Mouse (Mus musculus): ENCODE measurements around the gene Fgr. TPM values are rescaled to one million over a fixed set of nuclear protein-coding genes. Genes with fewer than 3 reads are reported as not detected.

Gene Fgr
- polyA plus RNA-seq, 1 experiment from 2014 or later = not detected

- no peak for ATAC-seq
- no peak for TF ChIP-seq CTCF (IDR thresholded peaks at IDR 0.05)
- H3K27me3 ChIP-seq = no peaks in the 10 kb centered on the region
- in situ Hi-C loops (cut with MboI; ENCODE audit: low pct_unique_long_range_greater_than_20kb) = no loop called here
- ChIA-PET CTCF (no interaction called here), POLR2A (interaction anchor here (0.9 to 1.8 kb wide), 2 partner anchors 10 to 14 kb away, joined by 3 to 4 read pairs; no protein-coding TSS in a partner anchor)
- DNase-seq (ENCODE audit: low read depth, low spot score) = no peak
Measured at GRCm38 (mm10) chr4:133042651-133043635, 69.0 kb downstream of the Fgr start.

- no peaks in the 10 kb centered on the region for H3K27me3 ChIP-seq
- POLR2A ChIA-PET = interaction anchor here (0.6 to 1.8 kb wide), 3 partner anchors 13 to 30 kb away, joined by 3 to 4 read pairs (median 4); no protein-coding TSS in a partner anchor
- ATAC-seq (no peak), DNase-seq (ENCODE audit: low read depth, low spot score) (no peak)
- TF ChIP-seq CTCF (IDR thresholded peaks at IDR 0.05) = no peak
- CTCF ChIA-PET = interaction anchor here (1.5 kb wide), 1 partner anchor 11 kb away, joined by 3 read pairs; no protein-coding TSS in a partner anchor
- in situ Hi-C loops (cut with MboI; ENCODE audit: low pct_unique_long_range_greater_than_20kb) = no loop called here
Measured at GRCm38 (mm10) chr4:133043798-133044646, 70.1 kb downstream of the Fgr start.

DNA sequence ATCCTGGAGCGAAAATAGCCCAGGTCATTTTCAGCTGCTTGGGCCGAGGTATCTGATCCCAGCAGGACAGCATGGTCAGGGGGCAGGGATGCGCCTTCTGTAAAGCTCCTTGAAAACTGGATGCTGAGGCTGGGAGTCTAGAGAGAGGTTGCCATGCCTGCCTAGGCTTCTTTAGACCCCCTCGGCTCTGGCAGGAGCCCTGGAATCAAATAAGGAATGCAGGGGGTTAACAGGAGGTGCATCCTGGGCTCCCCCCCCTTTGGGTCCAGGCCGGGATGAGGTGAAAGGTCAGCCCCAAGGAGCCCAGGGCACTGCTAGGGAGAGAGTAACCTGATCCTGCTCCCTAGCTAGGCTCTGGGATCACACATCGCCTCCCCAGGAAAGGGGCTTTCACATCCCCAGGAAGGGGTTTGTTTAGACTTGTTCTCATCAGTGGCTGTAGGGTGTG, 70.8 kb downstream of the Fgr start:
- ATAC-seq (no peak), DNase-seq (ENCODE audit: low read depth, low spot score) (no peak)
- in situ Hi-C loops (cut with MboI; ENCODE audit: low pct_unique_long_range_greater_than_20kb) = no loop called here
- CTCF ChIA-PET = interaction anchor here (1.5 kb wide), 1 partner anchor 12 kb away, joined by 3 read pairs; no protein-coding TSS in a partner anchor
- H3K27me3 ChIP-seq = no peaks in the 10 kb centered on the region
- no peak for TF ChIP-seq CTCF (IDR thresholded peaks at IDR 0.05)
- POLR2A ChIA-PET = interaction anchor here (0.6 to 1.3 kb wide), 4 partner anchors 11 to 1124 kb away, joined by 3 to 4 read pairs (median 4); no protein-coding TSS in a partner anchor

GRCm38 (mm10) chr4:133045771-133046474, 72.0 kb downstream of the Fgr start:
- no peak for TF ChIP-seq CTCF (IDR thresholded peaks at IDR 0.05)
- in situ Hi-C loops (cut with MboI; ENCODE audit: low pct_unique_long_range_greater_than_20kb) = no loop called here
- no peaks in the 10 kb centered on the region for H3K27me3 ChIP-seq
- CTCF ChIA-PET = interaction anchor here (1.1 kb wide), 1 partner anchor 10 kb away, joined by 3 read pairs; no protein-coding TSS in a partner anchor
- ATAC-seq (no peak), DNase-seq (ENCODE audit: low read depth, low spot score) (no peak)
- POLR2A ChIA-PET = interaction anchor here (0.6 to 1.3 kb wide), 2 partner anchors 11 to 15 kb away, joined by 3 read pairs; no protein-coding TSS in a partner anchor

DNA sequence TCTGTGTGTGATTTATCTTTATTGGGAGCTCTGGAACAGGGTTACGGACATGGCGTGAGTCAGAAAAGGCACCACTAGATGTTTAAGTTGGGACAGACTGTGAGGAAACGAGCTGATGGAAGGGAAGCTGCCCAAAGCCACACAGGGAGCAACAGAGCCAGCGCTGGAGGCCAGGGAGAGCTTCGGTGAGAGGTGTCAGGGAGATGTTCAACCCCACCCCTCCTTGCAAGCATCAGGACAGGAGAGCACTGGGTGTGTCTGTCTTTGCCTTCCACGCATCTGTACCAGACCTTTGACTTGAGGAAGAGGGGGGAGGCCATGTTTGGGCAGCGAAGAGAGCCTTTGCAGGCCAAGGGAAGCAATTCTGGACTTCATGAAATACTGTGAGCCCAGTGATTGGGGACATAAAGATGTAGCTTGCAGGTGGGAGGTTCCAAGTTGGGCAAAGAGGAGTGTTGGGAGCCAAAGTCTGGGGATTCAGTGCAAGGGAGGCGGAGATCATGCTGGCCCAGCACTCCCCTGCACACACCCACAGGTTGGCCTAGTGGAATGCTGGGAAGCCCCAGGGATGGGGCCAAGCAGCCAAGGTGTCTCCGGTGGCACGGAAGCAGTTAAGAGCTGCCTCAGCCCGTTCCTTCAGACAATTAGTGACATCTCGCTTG, 72.9 kb downstream of the Fgr start:
- POLR2A ChIA-PET = no interaction called here
- TF ChIP-seq CTCF (IDR thresholded peaks at IDR 0.05) = no peak
- in situ Hi-C loops (cut with MboI; ENCODE audit: low pct_unique_long_range_greater_than_20kb) = no loop called here
- CTCF ChIA-PET = interaction anchor here (1.1 kb wide), 1 partner anchor 9 kb away, joined by 3 read pairs; no protein-coding TSS in a partner anchor
- DNase-seq (ENCODE audit: low read depth, low spot score) (no peak), ATAC-seq (no peak)
- no peaks in the 10 kb centered on the region for H3K27me3 ChIP-seq

GRCm38 (mm10) chr4:133047353-133048105, 73.6 kb downstream of the Fgr start:
- no peak for ATAC-seq
- POLR2A ChIA-PET = interaction anchor here (0.6 to 0.7 kb wide), 2 partner anchors 26 to 394 kb away, joined by 3 read pairs; no protein-coding TSS in a partner anchor
- no peak for DNase-seq (ENCODE audit: low read depth, low spot score)
- TF ChIP-seq CTCF (IDR thresholded peaks at IDR 0.05) = no peak
- no peaks in the 10 kb centered on the region for H3K27me3 ChIP-seq
- in situ Hi-C loops (cut with MboI; ENCODE audit: low pct_unique_long_range_greater_than_20kb) = no loop called here
- CTCF ChIA-PET = no interaction called here

DNA sequence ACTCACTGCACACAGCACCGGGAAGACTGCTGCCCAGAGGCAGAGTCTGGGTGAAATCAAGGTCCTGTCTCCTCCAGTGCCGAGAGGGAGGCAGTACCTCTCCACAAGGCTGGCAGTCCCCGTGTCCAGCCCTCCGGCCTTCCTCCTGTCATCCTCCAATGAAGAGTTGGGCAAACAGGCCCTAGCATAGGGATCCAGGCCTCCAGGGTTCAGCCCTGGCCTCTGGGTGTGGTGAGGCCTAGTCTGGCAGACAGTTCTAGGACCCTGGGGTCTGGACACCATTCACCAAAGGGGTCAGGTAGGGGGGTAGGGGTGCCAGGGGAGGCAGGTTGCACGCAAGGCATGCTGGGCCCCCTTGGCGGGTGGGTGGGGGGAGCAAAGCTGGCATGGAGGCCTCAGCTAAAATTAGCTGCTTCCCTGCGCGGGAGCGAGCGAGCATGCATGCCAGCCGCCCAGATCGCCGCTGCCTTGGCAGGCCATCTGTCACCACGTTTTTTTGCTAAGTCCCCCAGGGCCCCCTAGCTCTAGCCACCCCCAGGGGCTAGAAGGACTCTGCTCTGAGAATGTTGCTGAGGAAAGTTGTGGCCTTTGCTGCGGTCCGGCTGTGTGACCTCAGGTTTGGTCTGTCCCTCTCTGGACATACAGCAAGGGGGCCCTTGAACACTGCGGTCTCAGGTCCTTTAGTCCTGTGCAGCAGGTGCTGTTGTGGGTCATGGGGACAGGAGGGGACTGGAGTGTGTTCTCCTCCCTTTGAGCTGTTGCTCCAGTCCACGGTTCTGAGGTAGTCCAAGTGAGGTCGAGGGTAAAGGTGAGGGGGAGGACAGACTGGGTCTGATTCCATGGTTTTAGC, 75.4 kb downstream of the Fgr start:
- H3K27me3 ChIP-seq = no peaks in the 10 kb centered on the region
- no peak for TF ChIP-seq CTCF (IDR thresholded peaks at IDR 0.05)
- no peak for DNase-seq (ENCODE audit: low read depth, low spot score)
- ChIA-PET CTCF (interaction anchor here (1.4 kb wide), 1 partner anchor 24 kb away, joined by 3 read pairs; no protein-coding TSS in a partner anchor), POLR2A (interaction anchor here (0.5 kb wide), 1 partner anchor 27 kb away, joined by 3 read pairs; no protein-coding TSS in a partner anchor)
- ATAC-seq = no peak
- in situ Hi-C loops (cut with MboI; ENCODE audit: low pct_unique_long_range_greater_than_20kb) = no loop called here
